Mouse (Mus musculus) brain, embryonic 14.5 days (tissue): ENCODE results near the gene Grn.

Experiments used
- CTCF ChIP-seq: fragments of 200-500 bp; IDR thresholded peaks from 2 replicates; pipeline ENCODE4 v1.5.1; 2012; ENCODE audit warnings: inconsistent platforms, mild to moderate bottlenecking, moderate library complexity, borderline replicate concordance; ENCODE audit not compliant: insufficient read depth, insufficient read length; ENCODE audit errors: extremely low read depth
- POLR2A ChIP-seq: fragments of 200-500 bp; IDR thresholded peaks from 2 replicates; pipeline ENCODE4 v1.6.1; 2012; ENCODE audit warnings: mild to moderate bottlenecking, inconsistent platforms, borderline replicate concordance; ENCODE audit not compliant: poor library complexity, insufficient read depth, insufficient read length, severe bottlenecking; ENCODE audit errors: extremely low read depth

DNA sequence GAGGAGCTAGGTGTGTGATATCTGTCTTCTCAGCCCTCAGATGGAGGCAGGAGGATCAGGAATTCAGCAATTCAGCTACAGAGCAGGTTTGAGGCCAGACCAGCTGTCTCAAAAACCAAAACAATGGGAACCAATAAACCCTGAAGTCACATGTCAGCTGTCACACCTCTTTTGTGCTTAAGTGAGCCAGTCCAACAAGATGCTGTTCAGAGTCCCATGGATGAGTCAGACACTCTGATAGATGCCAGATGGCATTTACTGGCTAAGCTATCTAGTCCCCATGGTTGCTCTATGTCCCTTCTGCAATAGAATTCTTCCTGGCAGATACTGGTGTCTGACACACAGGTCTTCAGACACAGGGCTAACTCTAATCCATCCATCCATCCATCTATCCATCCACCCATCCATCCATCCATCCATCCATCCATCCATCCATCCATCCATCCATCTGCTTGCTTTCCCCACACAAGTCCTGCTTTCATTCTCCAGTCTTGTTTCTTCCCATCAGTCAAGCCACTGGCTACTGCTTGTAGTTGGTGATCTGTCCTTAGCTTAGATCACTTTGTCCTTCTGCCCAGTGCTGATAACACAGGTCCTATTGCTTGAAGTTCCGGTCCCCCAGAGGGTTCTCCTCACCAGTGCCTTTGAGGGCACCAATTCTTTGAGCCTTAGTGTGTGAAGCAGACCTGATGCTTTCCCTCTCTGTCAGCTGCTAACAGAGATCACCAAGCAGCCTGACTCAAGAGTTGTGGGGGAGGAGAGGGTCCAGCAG, 46.6 kb upstream of the Grn start:
- TF ChIP-seq CTCF (no peak), POLR2A (no peak)
